Mouse (Mus musculus): ENCODE results near the gene Gm13693. TPM values are rescaled to one million over a fixed set of nuclear protein-coding genes. Genes with fewer than 3 reads are reported as not detected.

Gene Gm13693
- total RNA-seq (2023): 1 to 10 TPM in 1 of 2 experiments, under 1 TPM in 1; 0.93 to 1.3 TPM

GRCm38 (mm10) chr2:83961203-83961602 lies at the start of gene Gm13693:
Gene Gm13693, plus strand, starts transcription at chr2:83961503.

DNA sequence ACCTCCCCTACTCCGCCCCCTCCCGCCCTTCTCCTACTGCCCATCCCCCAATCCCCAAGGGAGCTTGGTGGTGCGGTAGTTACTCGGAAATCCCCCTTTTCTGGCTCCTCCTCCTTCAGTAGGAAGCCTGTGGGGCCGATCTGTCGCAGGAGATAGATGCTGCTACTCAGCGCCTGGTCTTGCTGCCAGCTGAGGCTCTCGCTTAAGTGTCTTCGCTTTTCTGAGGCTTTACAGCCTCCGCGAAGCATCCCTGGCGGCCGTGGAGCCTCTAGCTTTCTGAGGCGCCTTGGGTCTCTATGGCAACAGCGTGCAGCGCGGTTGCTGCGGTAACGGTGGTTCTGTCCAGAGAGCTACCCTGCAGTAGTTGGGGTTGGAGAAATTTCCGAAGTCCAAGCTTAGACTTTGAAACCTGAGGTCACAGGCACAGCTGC lies 20.4 kb upstream of the Gm13693 start, which contains the start of gene Zswim2:
TSS of gene Zswim2 (minus strand) at position 298 of the 431 bp plus-strand sequence.

GRCm38 (mm10) chr2:83955393-83955792 lies 5.9 kb upstream of the Gm13693 start, which contains the start of gene Gm13698:
Gene Gm13698, plus strand, starts transcription at chr2:83955693.

DNA sequence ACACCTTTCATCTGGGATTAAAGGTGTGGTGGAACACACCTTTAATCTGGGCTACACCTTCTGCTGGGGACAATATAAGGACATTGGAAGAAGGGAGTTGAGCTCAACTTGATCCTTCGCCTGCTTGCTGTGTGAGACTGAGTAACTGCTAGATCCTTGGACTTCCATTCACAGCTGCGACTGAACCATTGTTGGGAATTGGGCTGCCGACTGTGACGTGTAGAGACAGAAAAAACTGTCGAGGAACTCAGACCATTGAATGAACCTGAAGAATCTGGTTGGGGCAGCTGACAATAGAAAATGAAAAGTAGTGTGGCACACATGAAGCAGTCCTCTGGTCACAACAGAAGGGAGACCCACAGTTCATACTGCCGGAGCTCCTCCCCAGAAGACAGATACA lies 5.7 kb downstream of the Gm13693 start, which contains the start of gene Gm13695:
TSS of gene Gm13695 (plus strand) at position 301 of the 400 bp plus-strand sequence.

GRCm38 (mm10) chr2:83972823-83973222 lies 11.5 kb downstream of the Gm13693 start, which contains the start of gene Gm13696:
Gene Gm13696, plus strand, starts transcription at chr2:83973123.

GRCm38 (mm10) chr2:83978633-83979032 lies 17.3 kb downstream of the Gm13693 start, which contains the start of gene Gm13694:
Gene Gm13694, plus strand, starts transcription at chr2:83978933.

GRCm38 (mm10) chr2:83984443-83984842 lies 23.1 kb downstream of the Gm13693 start, which contains the start of gene Gm13697:
Gene Gm13697, plus strand, starts transcription at chr2:83984743.

DNA sequence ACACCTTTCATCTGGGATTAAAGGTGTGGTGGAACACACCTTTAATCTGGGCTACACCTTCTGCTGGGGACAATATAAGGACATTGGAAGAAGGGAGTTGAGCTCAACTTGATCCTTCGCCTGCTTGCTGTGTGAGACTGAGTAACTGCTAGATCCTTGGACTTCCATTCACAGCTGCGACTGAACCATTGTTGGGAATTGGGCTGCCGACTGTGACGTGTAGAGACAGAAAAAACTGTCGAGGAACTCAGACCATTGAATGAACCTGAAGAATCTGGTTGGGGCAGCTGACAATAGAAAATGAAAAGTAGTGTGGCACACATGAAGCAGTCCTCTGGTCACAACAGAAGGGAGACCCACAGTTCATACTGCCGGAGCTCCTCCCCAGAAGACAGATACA lies 28.9 kb downstream of the Gm13693 start, which contains the start of gene Gm13691:
TSS of gene Gm13691 (plus strand) at position 301 of the 400 bp plus-strand sequence.

Other genes with a start within 250 kb of the Gm13693 start
- gene Itgav, start 237.1 kb upstream of the Gm13693 start, total RNA-seq (2023): 10 to 100 TPM; 30.8 to 46.4 TPM
- gene Fam171b, start 148.9 kb upstream of the Gm13693 start, total RNA-seq (2023): not detected
- gene Zswim2, start 20.3 kb upstream of the Gm13693 start, total RNA-seq (2023): not detected
- gene Gm13698, start 5.8 kb upstream of the Gm13693 start, total RNA-seq (2023): 1 to 10 TPM in 1 of 2 experiments, under 1 TPM in 1; 0.93 to 1.3 TPM
- gene Gm13695, start 5.8 kb downstream of the Gm13693 start, total RNA-seq (2023): 1 to 10 TPM in 1 of 2 experiments, under 1 TPM in 1; 0.93 to 1.3 TPM
- 1 to 10 TPM in 1 of 2 experiments, under 1 TPM in 1; 0.93 to 1.3 TPM for gene Gm13696, start 11.6 kb downstream of the Gm13693 start, total RNA-seq (2023)
- 1 to 10 TPM in 1 of 2 experiments, under 1 TPM in 1; 0.93 to 1.3 TPM for gene Gm13694, start 17.4 kb downstream of the Gm13693 start, total RNA-seq (2023)
- 1 to 10 TPM in 1 of 2 experiments, under 1 TPM in 1; 0.93 to 1.3 TPM for gene Gm13697, start 23.2 kb downstream of the Gm13693 start, total RNA-seq (2023)
- 1 to 10 TPM in 1 of 2 experiments, under 1 TPM in 1; 0.93 to 1.3 TPM for gene Gm13691, start 29.1 kb downstream of the Gm13693 start, total RNA-seq (2023)